Mouse (Mus musculus) c-Kit-positive CD71-negative TER-119-negative erythroid progenitor cells, embryonic 14.5 days (primary cell): Measurements from ENCODE around the gene Tcf25.
"Not testable (repeated sequence)": the region's sequence is repeated elsewhere in the genome, so short reads cannot be mapped to it uniquely, and the experiment has no call there.

Experiments used
- DNase-seq: peaks from one replicate; pipeline ENCODE4 v3.0.0-alpha.2; 2013; ENCODE audit warnings: low read depth

Gene Tcf25

DNA sequence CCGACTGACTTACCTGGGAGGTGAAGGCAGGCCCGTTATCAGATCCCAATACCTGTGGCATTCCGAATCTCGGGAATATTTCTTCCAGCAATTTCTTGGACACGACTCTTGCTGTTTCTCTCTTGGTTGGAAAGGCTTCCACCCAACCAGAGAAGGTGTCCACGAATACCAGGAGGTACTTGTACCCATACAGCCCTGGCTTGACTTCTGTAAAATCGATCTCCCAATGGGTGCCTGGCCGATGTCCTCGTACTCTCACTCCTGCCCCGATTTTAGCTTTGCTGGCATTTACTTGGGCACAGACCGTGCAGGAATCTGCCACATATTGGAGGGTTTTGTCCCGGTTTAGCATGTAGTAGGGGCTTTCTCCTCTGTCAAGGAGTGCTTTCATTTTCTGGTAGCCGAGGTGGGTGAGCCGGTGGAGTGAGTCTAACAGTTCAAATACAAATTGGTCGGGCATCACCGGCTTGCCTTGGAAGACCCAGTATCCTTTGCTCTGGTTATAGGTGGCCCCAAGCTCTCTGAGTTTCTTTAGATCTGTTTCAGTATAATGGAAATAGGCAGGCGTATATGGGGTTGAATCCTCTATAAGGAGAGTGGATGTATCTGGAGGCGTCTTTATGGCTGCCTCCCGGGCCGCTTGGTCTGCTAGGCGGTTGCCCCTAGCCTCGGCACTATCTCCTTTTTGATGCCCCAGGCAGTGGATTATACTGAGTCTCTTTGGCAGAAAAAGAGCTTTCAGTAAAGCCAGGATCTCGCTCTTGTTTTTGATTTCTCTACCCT lies 55.6 kb downstream of the Tcf25 start:
- no peak for DNase-seq

DNA sequence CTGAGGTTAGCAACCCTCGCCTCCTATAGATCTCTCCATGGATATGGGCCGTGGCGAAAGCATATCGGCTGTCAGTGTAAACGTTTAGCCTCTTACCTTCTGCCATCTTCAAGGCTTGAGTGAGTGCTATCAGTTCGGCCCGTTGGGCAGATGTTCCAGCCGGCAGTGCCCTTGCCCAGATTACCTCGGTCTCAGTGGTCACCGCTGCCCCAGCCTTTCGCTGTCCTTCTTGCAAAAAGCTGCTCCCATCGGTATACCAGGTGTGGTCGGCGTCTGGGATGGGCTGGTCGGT lies 56.1 kb downstream of the Tcf25 start:
- DNase-seq = not testable (repeated sequence)

DNA sequence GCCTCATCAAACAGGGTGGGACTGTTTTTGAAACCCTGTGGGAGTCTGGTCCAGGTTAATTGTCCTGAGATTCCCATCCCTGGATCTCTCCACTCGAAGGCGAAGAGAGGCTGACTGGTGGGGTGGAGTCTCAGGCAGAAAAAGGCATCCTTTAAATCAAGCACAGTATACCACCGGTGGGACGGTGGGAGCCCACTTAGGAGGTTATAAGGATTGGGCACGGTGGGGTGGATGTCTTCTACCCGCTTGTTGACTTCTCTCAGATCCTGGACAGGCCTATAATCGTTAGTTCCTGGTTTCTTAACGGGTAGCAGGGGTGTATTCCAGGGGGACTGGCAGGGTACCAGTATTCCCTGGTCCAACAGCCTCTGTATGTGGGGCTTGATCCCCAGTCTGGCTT lies 57.4 kb downstream of the Tcf25 start:
- DNase-seq = not testable (repeated sequence)

DNA sequence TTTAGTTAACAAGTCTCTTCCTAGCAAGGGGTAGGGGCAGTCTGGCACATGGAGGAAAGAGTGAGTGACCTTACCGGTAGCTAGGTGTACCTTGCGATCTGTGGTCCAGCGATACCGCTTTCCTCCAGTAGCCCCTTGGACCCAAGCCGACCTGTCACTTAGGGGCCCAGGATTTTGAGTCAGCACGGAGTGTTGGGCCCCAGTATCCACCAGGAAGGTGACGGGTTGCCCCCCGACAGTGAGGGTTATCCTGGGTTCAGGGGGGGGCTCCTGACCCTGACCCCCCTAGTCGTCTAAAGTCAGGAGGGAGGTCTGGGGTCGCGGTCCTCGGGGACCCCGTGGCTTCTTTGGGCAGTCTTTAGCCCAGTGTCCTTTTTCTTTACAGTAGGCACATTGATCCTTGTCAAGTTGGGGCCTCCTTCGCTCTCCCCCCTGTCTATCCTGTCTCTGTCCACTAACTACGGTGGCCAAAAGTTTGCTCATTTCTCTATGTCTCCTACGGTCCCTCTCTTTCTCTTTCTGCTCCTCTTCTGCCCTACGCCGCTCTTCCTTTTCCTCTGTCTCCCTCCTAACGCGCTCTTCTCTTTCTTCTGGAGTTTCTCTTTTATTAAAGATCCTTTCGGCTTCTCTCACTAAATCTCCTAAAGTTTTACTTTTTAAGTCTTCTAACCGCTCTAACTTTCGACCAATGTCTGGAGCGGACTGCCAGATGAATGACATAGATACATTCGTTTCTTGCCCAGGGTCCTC lies 58.2 kb downstream of the Tcf25 start:
- no peak for DNase-seq

DNA sequence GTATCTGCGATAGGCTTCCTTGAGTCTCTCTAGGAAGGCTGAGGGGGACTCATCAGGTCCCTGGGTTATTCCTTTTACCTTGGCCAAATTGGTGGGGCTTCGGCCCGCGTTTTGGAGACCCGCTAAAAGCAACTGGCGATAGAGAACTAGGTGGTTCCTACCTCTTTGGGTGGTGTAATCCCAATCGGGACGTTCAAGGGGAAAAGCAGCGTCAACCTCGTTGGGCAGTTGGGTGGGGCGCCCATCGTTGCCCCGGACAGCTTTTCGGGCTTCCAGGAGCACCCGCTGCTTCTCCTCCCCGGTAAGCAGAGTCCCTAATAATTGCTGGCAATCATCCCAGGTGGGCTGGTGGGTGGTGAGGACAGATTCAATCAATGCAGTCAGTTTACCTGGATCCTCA lies 58.8 kb downstream of the Tcf25 start:
- DNase-seq = no peak

DNA sequence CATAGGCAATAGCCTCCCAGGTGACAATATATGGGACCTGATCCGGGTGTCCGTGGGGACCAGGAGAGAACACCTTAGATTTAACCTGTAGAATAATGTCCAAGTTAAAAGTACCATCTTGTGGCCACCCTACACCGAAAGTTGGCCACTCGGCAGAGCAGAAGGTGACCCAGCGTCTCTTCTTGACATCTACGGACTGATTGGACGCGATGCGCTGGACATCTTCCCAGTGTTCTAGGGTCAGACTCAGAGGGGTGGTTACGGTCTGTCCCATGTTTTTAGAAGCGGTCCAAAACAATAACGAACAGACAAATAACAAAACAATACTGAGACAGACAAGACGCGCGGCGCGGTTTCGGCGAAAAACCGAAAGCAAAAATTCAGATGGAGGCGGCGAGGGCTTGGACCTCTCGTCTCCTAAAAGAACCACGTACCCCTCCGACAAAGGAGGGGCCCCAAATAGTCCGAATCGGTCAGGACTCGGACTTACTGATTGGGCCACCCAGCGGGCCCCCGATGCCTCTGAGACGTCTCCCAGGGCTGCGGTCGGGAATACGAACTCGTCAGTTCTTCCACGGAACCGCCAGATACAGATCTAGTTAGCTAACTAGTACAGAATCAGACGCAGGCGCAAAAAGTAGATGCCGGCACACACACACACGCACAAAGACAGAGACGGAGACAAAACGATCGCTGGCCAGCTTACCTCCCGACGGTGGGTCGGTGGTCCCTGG lies 59.9 kb downstream of the Tcf25 start:
- not testable (repeated sequence) for DNase-seq

DNA sequence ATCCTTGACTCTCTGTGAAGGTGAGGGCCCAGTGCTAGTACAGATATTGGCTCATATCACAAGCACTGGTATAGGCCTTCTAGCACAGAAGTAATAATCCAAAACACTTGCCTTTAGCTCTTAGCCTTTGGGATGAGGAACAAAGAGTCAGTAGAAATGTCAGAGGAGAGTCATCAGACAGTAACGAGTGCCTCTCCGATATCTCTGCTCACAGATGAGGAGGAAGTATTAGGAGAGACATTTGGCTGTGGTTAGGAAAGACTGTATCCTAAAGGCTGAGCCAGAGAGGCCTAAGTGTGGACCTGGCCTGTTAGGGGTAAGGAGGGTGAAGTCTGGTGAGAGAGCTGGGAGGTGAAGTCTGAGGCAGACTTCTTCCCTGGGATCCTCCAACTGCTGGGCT lies 68.2 kb downstream of the Tcf25 start:
- no peak for DNase-seq

DNA sequence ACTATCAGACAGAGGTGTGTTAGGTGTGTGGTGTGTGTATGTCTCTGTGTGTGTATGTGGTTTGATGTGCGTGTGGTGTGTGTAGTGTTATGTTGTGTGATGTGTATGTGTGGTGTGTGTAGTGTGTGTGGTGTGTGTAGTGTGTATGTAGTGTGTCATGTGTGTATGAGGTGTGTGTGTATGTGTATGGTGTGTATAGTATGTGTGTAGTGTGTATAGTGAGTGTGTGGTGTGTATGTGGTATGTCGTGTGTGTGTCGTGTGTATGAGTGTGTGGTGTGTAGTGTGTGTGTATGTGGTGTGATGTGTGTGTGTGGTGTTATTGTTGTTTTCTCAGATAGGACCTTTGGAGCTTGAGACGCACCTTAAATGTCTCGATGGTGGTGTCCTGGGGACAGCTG lies 68.8 kb downstream of the Tcf25 start:
- DNase-seq = no peak

DNA sequence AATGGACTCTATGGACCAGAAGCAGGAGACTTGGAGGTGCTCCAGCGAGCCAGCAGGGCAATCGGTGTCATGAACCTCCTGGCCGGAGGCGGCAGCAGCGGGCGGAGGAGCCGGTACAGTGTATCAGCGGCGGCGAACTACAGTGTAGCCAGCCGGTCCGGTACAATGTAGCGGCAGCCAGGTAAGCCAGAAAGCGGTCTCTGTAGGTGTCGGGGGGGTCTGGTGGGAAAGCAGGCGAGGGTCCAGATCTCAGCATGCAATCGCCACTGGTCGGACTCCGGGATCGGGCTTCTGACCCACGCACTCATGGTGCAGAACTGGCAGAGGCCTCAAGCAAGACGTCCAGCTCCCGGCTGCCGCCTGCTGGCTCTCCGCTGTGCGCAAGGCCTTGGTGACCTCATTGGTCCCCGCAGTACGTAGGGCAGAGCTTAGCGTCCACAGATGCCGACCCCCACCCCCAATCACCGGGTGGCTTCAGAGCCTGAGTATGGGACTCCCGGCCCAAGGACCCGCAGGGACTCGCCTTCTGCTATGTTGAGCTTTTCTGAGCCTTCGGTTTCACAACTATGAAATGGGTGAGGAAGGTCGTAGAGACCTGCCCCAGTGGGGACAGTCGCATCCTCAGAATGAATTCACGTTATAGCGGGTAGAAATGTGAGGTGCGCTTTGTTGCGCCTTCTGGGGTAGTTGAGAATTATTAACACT lies 69.5 kb downstream of the Tcf25 start:
- DNase-seq = peak; percentile 84

DNA sequence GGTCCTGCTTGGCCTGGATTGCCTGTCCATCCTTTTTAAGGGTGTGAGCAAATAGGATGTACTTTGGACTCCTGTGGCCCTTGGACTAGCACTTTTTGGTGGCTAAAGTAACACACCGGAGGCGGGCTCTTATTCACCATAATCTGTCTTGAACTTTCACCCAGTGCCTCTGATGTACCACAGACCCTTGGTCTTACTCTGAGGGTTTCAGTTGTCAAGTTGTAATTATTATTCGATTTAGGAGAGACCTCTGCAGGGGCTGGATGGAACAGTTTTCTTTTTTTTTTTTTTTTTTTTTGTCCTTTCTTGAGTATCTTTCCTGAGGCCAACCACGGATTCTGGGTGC lies 70.0 kb downstream of the Tcf25 start:
- no peak for DNase-seq

DNA sequence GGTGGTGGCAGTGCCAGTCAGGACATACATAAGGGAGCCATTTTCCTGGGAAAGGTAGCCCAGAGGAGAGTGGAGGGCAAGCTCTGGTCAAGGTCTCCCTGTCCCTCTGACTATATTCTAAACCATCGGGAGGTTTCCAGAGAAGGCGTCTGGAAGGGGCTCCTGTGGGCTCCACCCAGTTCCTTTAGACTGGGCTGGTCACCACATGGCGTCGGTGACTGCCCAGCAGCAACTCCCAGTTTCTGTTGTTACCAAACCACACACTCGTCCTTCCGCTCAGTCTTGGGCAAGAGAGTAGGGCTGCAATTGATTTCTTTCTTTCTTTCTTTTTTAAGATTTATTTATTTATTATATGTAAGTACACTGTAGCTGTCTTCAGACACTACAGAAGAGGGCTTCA lies 70.6 kb downstream of the Tcf25 start:
- DNase-seq = no peak

DNA sequence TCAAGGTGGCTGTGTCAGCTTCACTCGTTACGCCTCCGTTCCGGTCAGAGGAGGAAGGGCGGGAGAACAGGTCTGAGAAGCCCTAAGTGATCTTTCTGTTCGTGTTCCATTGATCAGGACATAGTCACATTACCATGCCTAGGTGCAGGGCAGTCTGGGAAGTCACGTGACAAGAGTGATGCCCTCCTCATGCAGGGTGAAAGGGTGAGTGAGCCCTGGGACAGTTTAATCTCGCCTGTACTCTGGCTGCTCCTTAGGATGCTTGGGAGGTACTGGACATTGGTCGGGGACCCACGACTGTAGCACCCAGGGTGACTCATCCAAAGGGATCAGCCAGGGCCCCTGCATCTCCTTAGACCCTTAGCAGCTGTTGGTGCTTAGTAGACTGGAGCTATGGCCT lies 72.4 kb downstream of the Tcf25 start:
- no peak for DNase-seq

DNA sequence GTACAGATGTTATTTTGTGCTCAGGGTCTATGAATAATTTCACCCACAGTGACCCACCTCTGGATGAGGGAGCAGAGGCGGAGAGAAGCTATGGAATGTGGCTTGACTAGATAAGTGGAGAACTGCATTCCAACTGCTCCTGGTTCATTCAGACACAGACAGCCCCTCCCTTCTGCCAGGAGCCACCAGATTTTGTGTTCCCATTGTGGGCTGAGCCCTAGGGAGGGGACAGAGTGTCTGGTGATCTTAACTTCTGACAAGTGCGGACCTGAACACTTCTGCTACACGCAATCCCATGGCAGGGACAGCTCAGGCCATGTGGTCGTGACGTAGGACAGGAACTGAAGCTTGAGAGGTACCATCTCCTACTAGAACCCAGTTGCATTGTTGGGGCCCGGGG lies 73.2 kb downstream of the Tcf25 start:
- no peak for DNase-seq

DNA sequence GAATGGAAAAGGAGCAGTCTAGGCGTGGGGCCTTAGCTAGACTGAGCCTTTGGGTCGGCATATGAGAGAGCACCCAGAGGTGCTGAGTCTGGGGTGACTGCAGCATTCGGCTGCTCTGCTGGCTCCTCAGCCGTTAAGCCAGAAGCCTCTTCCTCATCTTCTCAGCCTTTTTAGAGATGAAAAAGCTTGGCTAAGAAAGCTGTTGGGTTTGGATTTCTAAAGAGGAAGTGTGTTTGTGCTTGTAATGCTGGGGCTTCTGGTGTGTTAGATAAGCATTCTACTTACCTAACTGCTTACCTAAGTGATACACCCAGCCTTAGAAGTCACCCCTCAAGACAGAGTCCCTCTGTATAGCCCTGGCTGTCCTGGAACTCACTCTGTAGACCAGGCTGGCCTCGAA lies 77.2 kb downstream of the Tcf25 start:
- no peak for DNase-seq

DNA sequence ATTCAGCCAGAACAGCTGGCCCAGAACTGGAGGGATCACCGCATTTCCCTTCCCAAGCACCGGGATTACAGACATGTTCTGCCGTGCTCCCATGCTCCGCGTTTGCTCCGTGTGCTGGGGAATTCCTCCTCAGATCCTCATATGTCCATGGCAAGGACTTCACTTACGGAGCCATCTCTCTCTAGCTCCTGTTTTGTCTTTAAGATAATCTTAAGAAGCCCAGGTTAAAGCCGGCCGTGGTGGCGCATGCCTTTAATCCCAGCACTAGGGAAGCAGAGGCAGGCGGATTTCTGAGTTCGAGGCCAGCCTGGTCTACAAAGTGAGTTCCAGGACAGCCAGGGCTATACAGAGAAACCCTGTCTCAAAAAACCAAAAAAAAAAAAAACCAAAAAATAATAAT lies 78.2 kb downstream of the Tcf25 start:
- DNase-seq = not testable (repeated sequence)

DNA sequence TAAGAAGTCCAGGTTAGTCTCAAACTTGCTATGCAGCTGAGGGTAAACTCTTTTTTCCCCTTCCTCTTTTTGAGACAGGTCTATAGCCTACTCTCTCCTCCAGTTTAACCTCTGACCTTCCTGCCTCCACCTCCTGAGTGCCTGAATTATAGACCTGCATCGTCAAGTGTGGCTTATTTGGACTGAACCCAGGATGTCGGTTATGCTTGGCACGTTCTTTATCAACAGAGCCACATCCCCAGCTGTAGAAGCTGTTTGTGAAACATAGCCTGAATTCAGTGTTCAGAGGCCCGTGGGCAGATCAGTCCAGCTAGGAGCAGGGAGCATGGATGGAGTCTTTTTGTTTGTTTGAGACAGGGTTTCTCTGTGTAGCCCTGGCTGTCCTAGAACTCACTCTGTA lies 78.6 kb downstream of the Tcf25 start:
- DNase-seq = no peak

DNA sequence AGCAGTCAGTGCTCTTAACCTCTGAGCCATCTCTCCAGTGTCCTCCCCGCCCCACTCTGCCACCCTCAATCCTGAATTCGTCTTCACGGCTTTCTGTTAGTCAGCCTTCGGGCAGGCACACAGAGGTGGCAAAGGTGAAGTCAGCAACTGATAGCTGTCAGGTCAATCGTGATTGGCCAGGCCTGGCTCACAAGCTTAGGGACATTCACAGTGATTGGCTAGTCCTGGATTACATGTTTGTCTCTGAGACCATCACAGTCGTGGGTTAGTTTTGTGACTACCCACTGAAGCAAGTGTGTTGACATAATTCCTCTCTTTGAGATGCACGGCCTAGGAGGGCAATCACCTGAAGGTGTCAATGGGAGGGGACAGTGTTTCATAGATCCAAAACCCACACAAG lies 79.7 kb downstream of the Tcf25 start:
- DNase-seq = no peak
